Mouse (Mus musculus): ENCODE measurements around the gene Baiap2l1.

Baiap2l1 gene

DNA sequence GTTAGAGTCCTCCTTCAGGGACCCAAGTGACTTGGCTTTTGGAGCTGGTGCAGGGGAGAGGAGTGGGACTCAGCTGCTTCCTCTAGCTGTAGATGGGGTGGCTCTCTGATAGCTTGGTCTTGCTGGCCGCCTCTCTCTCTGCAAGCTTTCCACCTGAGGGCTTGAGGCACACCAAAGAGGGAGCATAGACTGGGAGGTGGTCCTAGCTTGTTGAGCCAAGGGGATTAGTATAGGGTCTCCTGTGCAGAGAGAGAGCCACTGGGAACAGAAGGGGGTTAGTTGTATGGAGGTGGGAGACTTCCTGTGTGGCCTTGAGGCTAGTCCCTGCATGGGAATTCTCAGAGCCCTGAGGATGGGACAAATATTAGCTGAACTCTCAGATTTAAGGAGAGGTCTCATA lies 101.0 kb downstream of the Baiap2l1 start:
- no peak for DNase-seq (ENCODE audit: low spot score)

DNA sequence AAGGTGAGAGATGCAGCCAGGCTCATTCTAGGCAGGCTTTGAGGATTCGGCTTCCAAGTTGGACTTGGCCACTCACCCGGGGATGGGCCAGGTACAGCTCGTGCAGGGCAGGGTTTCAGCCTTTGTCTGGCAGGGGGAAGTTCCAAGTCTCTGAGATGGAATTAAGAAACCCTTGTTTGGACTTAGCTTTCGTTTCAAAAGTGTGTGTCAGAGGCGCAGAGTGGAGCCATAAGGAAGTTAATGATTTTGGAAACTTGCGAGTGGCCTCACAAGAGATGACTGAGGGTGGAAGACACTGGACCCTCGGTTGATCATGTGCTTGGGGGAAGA lies 101.4 kb downstream of the Baiap2l1 start:
- DNase-seq (ENCODE audit: low spot score) = no peak

DNA sequence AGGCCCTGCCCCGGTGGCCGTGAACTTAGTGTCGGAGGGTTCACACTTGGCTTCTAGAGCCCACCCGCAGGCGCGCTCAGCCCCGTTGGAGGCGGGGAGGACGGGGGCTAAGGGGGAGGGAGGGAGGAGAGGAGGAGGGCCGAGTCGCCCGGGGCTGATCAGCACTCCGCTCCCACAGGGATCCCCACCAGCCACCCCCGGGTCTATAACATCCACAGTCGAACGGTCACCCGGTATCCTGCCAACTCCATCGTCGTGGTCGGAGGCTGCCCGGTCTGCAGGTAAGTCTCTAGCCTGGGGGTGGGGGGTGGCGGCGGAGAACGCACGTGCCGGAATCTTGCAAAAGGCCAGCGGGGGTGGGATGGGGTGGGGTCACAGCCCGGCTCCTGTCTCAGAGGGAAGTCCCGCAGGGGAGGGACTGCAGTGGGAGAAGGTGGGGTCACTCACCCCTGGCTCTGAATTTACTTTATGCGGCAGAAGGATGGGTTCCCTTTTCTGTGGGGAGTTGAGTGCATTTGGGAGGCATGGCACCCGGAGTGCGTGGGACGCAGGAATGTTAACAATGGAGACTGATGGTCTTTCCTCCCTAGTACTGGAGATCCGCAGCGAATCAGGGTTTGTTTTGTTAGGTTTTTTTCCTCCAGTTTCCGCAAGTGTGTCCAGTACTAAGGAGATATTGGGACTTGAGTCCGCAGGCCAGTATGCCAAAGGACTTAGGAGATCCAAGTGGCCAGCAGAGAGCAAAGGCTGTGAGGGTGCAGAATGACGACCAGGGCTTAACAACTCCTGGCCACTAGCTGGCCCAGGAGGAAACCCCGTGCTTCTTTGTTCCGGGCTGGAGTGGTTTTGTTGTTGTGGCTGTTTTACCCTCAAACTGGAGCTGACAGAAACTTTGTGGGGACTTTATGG lies 102.0 kb downstream of the Baiap2l1 start:
- DNase-seq (ENCODE audit: low spot score) = no peak

DNA sequence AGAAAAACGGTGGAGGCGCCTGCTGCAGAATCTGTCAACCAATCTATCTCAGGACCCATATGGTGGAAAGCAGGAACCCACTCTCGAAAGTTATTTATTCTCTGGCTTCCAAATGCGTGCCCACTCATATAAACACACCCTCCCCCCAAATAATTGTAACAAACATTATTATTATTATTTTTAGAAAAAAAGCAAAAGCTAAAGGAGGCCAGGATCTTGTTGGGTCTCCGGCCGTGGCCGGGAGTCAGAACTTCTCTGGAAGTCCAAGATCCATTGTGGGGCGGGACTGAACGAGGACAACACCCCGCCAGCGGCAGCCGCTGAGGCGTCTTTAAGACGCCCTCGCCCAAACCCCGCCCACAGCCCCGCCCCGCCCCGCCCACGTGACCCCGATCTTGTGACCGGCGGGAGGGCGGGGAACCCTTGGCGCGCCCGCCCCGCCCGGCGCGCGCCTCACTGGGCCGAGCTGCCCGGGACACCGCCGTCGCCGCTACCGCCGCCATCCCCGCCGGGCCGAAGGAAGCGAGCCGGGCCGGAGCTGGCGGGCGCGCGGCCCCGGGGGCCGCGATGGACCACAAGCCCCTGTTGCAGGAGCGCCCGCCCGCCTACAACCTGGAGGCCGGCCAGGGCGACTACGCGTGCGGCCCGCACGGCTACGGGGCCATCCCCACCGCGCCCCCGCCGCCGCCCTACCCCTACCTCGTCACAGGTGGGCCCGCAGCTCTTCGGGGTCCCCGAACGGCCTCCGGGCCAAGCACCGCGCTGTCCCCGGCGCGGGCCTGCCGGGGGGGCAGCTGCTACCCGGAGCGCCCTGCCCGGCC lies 102.9 kb downstream of the Baiap2l1 start:
- no peak for DNase-seq (ENCODE audit: low spot score)

DNA sequence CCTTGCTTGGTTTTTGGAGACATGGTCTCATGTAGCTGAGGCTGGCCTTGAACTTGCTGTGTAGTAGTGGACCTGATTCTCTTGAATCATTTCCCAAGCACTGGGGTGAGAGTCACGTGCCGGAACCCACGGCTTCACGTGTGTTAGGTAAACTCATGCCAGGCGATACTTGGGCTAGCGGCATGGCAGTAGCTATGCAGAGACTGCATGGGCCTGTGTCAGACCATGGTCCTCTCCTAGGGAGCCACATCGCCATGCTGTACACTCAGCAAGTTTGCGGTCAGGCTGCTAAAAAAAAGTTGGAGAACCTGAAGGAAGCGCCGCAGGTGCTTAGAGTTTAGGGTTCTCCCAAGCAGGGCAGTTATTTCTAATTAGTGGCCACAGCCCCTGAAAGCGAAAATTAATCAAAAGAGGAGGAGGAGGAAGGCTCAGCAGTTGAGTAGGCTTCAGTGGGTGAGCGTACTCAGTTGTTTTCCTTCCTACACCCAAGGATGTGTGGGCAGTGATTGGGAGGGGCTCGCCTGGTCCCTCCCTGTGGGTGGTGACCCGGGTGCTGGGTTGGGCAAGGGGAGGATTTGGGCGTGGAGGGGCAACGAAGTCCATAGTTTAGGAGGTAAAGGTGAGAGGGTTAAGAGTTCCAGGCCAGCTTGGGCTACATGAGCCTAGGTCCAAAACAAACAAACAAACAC lies 103.6 kb downstream of the Baiap2l1 start:
- no peak for DNase-seq (ENCODE audit: low spot score)

DNA sequence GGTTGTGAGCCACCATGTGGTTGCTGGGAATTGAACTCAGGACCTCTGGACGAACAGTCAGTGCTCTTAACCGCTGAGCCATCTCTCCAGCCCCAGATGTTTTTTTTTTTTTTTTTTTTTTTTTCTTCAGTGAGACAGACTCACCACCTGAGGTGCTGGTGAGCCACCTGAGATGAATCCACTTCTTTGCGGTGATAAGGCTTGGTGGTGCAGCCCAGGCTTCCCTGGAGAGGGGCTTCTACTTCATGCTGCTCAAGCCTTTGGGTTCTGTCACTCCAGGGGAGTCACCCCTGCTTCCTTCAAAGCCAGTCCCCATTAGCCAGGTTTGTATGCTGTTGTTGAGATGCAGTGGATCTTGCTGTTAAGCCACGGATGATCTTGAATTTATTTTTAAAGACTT lies 104.7 kb downstream of the Baiap2l1 start:
- DNase-seq (ENCODE audit: low spot score) = no peak

DNA sequence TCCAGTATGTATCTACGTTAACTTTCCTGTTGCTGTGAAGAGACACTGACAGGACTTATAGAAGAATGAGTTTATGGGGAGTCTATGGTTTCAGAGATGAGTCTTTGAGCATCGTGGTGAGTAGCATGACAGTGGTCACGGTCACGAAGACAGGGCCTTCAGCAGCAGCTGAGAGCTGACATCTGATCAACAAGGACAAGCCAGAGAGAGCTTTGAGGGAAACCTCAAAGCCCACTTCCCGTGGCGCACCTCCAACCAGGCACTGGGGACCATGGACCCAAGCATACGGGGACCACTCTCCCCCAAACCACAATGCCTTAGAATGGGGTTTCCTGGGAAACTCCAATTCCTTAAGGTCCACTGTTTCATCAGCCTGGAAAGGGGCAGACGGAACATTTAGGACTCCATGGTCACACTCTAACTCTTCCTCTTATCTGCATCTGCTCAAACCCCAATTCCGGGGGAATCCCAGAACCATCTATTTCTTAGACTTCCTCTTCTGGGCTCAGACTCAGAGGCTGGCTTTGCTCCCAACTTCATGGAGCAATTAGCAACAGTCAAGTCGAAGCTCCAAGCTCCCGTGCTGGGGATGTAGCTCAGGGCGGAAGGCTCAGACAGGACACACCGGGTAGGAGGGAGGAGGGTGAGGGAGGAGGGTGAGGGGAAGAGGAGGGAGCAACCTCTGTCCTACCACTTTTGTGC lies 105.9 kb downstream of the Baiap2l1 start:
- DNase-seq (ENCODE audit: low spot score) = no peak

DNA sequence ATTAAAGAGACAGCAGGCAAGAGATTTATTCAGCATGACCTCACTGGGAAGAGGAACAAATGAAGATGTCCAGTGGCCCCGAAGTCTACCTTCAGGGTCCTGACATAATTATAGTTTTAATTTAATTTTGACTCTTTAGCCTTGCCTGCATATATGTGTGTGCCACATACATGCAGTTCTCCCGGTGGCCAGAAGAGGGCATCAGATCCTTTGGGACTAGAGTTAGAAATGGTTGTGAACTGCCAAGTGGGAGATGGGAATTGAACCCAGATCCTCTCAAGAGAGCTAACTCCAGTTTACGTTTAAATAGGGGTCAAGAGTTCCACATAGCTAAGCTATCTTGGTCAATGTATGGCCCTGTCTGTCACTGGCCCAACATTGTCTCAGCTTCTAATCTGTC lies 108.0 kb downstream of the Baiap2l1 start:
- no peak for DNase-seq (ENCODE audit: low spot score)

- no peak for DNase-seq (ENCODE audit: low spot score)
These were observed 109.9 kb downstream of the Baiap2l1 start for GRCm38 (mm10) chr5:144247906-144248585.

GRCm38 (mm10) chr5:144247307-144247706 lies 110.6 kb downstream of the Baiap2l1 start:
- DNase-seq (ENCODE audit: low spot score) = no peak

GRCm38 (mm10) chr5:144246669-144247068 lies 111.2 kb downstream of the Baiap2l1 start:
- no peak for DNase-seq (ENCODE audit: low spot score)

DNA sequence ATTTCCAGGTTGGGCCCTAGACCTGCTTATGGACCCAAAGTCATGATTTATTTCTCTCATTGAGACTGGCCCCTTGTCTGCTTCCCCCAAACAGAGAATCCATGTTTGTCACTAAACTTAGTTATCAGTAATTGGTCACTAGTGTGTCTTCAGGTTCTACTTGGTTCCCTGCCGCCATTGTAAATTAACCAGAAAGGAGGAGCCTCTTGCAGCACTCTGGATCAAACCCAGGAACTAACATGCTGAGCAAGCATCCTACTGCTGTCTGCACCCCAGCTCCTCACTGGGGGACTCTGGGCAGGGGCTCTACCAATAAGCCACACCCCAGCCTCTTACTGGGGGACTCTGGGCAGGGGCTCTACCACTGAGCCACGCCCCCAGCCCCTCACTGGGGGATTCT lies 112.3 kb downstream of the Baiap2l1 start:
- no peak for DNase-seq (ENCODE audit: low spot score)

DNA sequence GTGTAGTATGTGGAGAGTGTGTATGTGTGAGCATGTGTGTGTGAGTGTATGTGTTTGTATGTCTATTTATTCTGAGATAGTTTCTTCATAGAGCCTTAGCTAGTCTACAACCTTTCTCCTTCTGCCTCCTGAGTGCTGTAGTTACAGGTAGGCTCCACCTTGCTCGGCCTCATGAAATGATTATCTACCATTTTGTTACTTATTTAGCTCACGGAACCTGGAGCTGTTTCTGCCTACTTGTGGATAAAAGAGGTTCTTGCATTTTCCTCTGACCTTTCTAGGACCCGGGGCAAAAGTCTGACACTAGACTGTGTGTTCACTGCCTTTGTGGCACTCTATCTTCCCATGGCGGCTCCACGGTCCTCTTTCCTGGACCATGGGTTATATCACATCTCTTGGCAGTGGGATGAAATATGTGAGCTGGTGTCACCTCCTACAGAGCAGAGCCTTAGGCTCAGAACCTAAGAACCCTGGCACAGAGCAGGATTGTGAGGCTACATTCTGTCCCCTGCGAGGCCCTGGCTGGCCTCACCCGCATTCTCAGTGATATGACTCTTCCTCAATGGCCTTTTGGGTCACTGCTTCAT lies 113.9 kb downstream of the Baiap2l1 start, which contains the start of gene Bri3:
Gene Bri3 (plus strand): TSS at position 537 of the 587 bp plus-strand sequence.
- DNase-seq (ENCODE audit: low spot score) = no peak

DNA sequence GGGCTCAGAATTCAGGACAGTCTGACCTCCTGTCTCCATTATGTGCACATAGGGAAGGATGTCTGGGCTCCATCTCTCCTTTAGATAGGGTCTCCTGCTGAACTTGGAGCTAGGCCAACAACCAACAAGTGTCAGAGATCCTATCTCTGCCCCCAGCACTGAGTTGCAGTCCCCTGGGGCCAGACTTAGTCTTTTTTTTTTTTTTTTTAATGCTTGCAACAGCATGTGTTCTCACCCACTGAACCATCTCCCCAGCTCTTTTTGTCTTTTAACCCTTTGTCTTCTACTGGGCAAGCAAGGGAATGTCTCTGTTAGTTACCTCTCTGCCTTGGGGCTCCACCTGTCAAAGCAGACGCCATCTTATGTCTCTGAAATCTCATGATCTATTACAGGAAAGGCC lies 118.9 kb downstream of the Baiap2l1 start:
- DNase-seq (ENCODE audit: low spot score) = no peak

DNA sequence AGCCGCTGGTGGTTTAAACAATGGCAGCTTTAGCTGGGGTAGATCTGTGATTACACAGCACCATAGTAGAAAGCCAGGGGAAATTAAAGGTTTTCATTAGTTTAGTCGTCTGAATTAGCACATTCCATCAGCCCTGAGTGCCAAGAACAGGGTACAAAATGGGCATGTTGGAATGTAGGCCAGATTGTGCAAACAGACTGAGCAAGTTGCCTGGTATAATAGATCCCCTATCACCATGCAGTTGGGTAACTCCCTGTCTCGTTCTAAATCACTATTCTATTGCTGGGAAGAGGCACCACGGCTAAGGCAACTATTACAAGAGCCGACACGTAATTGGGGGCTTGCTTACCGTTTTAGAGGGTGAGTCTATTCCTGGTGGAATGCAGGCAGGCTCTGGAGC lies 123.2 kb downstream of the Baiap2l1 start:
- DNase-seq (ENCODE audit: low spot score) = no peak

GRCm38 (mm10) chr5:144234222-144234621 lies 123.7 kb downstream of the Baiap2l1 start:
- no peak for DNase-seq (ENCODE audit: low spot score)

DNA sequence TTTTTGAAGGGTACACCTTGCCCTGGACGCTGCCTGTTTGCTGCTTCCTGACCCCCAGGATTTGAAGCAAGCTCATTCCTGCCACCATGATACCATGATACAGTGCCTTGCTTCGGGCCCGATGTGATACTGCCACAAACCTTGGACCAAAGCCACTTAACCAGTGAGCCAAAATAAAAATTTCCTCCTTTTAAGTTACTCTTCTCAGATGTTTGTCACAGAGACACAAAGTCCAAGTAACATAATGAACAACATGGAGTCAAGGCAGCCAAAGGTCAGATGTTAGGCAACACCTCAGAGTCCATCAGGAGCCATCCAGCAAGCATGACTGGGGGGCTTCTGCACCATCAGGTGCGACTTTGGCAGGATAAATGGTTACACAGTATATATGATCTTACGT lies 125.4 kb downstream of the Baiap2l1 start:
- no peak for DNase-seq (ENCODE audit: low spot score)

DNA sequence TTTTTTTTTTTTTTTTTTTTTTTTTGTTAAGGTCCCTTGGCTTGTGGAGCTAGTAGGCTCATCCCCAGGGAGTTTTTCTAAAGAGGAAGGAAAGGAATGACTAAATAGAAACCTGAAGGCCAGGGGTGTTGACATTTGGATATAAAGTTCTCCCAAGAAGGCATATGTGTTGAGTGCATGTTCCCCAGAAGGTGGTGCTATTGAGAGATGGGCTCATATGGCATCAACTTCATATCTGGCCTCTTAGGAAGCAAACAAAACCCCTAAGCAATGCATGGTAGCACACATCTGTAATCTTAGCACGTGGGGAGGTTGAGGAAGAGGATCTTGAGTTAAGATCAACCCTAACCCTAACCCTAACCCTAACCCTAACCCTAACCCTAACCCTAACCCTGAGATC lies 126.5 kb downstream of the Baiap2l1 start:
- no peak for DNase-seq (ENCODE audit: low spot score)

DNA sequence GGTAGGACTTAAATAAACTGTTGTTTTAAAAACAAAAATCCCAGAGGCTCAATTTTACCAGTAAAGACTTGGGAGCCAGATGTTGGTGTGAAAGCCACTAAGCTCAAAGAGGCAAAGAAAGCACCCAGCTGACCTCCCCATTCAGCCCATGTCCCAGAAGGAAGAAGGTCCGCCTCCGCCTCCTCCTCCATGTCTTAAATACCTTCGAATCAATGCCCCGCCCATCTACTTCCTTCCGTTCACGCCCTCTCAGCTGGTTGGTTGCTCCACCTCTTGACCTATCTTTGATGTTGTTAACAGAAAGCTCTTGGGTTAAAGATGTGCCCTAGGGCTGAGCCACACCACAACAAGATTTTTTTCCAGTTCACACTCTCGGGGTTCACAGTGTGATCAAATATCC lies 127.7 kb downstream of the Baiap2l1 start:
- DNase-seq (ENCODE audit: low spot score) = no peak

DNA sequence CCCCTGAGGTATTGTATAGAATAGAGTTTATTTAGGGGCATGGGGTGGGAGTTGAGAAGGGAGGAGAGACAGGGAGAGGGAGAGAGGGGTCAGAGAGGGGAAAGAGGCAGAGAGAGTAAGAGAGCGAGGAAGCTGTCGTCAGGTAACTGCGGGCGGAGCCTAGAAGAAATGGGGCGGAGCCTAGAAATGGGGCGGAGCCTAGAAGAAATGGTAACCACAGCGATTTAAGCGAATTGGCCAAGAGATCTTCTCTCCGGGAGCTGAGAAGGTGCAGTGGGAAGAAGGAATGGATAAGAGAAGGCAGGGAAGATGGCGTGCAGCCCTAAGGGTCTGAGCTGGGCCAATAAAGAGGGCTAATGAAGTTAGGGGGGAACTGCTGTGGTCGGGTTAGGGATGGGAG lies 131.7 kb downstream of the Baiap2l1 start:
- DNase-seq (ENCODE audit: low spot score) = no peak

Measured in urinary bladder, postnatal 10 days (tissue).